Mouse (Mus musculus) spleen, adult 2 months (tissue): ENCODE data around the gene Celsr2. TPM values are rescaled to one million over a fixed set of nuclear protein-coding genes. Genes with fewer than 3 reads are reported as not detected.

Source experiments
- DNase-seq, 2 experiments: peaks; one replicate each; pipeline versions ENCODE4 v3.0.0 to v3.0.0-alpha.2; 2012 to 2021; ENCODE audit warnings: low spot score in 2 of 2, low read depth in 1 of 2
- H3K27ac ChIP-seq: fragments of 200-500 bp; 2 replicates; pipeline ENCODE4 v1.5.1; 2012; ENCODE audit warnings: low read length, inconsistent platforms; ENCODE audit not compliant: insufficient read depth
- H3K27me3 ChIP-seq: fragments of 200-500 bp; 2 replicates; pipeline ENCODE4 v1.6.1; 2012; ENCODE audit warnings: mild to moderate bottlenecking, moderate library complexity, low read length, inconsistent platforms; ENCODE audit not compliant: control insufficient read depth, insufficient read depth
- H3K36me3 ChIP-seq: fragments of 200-500 bp; 2 replicates; pipeline ENCODE4 v1.6.1; 2012; ENCODE audit warnings: mild to moderate bottlenecking, low read length, inconsistent platforms; ENCODE audit not compliant: control insufficient read depth, insufficient read depth
- H3K4me1 ChIP-seq: fragments of 200-500 bp; 2 replicates; pipeline ENCODE4 v1.6.1; 2011; ENCODE audit warnings: inconsistent platforms; ENCODE audit not compliant: control insufficient read depth, insufficient read depth, insufficient read length
- H3K4me3 ChIP-seq: fragments of 200-500 bp; 2 replicates; pipeline ENCODE4 v1.5.1; 2011; ENCODE audit warnings: mild to moderate bottlenecking, inconsistent platforms; ENCODE audit not compliant: insufficient read depth, insufficient read length; ENCODE audit errors: extremely low read depth
- CTCF ChIP-seq: fragments of 200-500 bp; IDR thresholded peaks from 2 replicates; pipeline ENCODE4 v1.5.1; 2011; ENCODE audit warnings: mild to moderate bottlenecking, inconsistent platforms; ENCODE audit not compliant: insufficient read depth, insufficient read length, insufficient replicate concordance; ENCODE audit errors: extremely low read depth
- POLR2A ChIP-seq: fragments of 200-500 bp; IDR thresholded peaks from 2 replicates; pipeline ENCODE4 v1.6.1; 2011; ENCODE audit warnings: low read depth, low read length, inconsistent platforms
- WGBS: fragments of 180-500 bp; shearing (Covaris S2); methylation state at CpG from one replicate; pipeline ENCODE4 v1.1.7; 2018; 5-methylcytosine and 5-hydroxymethylcytosine counted together
- polyA plus RNA-seq: library from polyadenylated mRNA; depleted of rRNA; stranded (reverse); fragments of >200 nt; gene quantifications from 2 replicates; pipeline ENCODE4 v1.2.3, GENCODE M21; 2012

The Celsr2 gene
- polyA plus RNA-seq, 1 experiment = 2.6 TPM

DNA sequence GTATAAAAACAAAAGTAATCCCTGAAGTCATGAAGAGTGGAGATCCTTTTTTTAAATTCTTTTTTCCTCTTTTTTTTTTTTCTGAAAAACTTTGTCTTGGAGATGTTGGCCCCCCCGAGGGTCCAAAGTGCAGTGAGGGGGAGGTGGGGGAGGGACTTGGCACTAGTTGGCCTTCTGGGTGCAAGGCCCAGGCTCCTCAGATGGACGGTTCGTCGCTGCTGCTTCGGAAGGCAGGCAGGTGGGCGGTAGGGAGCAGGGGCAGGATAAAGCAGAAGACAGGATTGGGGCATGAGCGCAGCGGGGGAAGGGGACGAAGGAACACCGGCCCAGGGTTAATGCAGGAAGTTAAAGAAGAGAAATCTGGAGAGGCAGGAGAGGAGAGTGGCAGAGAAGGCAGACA lies 23.1 kb downstream of the Celsr2 start:
- Histone ChIP-seq H3K4me3 (no peak overlapping the region), H3K27ac (no peak overlapping the region), H3K4me1 (no peaks in the 10 kb centered on the region), H3K27me3 (no peaks in the 10 kb centered on the region), H3K36me3 (no peaks in the 10 kb centered on the region)
- 69% methylated on average over 10 of the region's 10 CpGs for WGBS
- no peak for DNase-seq
- TF ChIP-seq CTCF (no peak), POLR2A (no peak)

DNA sequence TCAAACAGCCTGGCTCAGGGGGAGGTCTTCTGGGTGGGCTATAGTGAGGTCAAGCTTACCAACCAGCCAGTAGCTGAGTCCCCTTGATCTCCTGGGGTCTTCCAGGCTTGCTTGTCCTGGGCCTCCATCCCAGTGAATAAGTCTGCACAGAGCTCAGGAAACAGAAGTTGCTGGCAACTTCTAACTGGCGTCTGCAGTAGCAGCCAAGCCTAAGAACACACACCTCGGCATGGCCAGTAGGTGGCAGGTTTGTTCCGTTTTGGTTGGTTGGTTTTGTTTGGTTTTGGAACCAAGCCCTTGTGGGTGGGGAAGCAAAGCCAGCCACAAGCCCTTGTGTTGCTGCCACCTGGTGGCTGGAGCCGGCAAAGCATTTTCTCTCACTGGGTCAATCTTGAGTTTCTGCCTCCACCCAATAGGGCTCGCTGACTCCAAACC lies 26.2 kb downstream of the Celsr2 start:
- Histone ChIP-seq H3K27me3 (no peaks in the 10 kb centered on the region), H3K4me3 (no peak overlapping the region), H3K4me1 (no peaks in the 10 kb centered on the region), H3K27ac (no peak overlapping the region), H3K36me3 (no peaks in the 10 kb centered on the region)
- WGBS = 0% methylated on average over 5 of the region's 5 CpGs
- peak; percentile 91 to 92 for DNase-seq
- TF ChIP-seq POLR2A (no peak), CTCF (peak; percentile 98)

DNA sequence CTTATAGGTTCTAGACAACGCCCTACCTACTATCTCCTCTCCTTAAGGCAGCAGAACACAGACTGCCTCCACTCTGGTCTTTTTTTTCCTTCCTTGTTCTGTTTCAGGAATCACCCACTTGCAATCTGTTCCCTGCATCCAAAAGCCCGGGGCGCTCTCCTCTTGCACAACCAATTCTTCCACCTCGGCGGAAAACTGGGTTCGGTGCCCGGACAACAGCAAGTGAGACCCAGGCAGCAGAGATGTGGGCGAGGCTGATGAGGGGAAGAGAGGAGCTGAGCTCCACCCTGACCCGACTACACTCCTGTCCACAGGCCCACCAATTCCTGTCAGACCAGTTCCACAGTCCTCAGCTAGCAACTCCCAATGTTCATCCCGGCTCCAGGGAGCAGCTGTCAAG lies 29.2 kb downstream of the Celsr2 start:
- peaks cover 6% of the 10 kb centered on the region; the same call in 1 of the 2 replicates for H3K4me1 ChIP-seq
- no peak for DNase-seq
- TF ChIP-seq CTCF = no peak
- no peak for TF ChIP-seq POLR2A
- H3K27me3 ChIP-seq = no peaks in the 10 kb centered on the region
- no peak overlapping the region for H3K27ac ChIP-seq
- WGBS = 97% methylated on average over 10 of the region's 10 CpGs
- no peak overlapping the region for H3K4me3 ChIP-seq
- no peaks in the 10 kb centered on the region for H3K36me3 ChIP-seq

DNA sequence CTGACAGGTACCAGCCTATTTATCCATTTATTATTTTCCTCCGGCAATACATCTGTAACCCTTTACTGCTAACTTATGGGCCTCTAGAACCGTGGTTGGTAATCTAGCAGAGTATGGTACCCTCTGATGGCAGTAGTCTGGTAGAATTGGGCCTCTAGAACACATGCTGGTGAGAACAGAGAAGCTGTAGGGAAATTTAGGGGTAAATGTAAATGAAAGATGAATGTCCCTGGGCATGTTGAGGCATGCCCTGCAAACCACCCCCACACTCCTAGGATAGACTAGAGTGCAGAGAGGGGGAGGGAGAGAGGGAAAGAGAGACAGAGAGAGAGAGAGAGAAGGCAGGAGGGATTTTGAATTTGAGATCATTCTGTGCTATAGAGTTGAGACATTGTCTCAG lies 30.9 kb downstream of the Celsr2 start:
- DNase-seq = no peak
- TF ChIP-seq CTCF (no peak), POLR2A (no peak)
- Histone ChIP-seq H3K4me3 (no peak overlapping the region), H3K36me3 (no peaks in the 10 kb centered on the region), H3K4me1 (peaks cover 6% of the 10 kb centered on the region; the same call in 1 of the 2 replicates), H3K27ac (no peak overlapping the region), H3K27me3 (no peaks in the 10 kb centered on the region)
- WGBS = 80% methylated on average over 2 of the region's 2 CpGs

DNA sequence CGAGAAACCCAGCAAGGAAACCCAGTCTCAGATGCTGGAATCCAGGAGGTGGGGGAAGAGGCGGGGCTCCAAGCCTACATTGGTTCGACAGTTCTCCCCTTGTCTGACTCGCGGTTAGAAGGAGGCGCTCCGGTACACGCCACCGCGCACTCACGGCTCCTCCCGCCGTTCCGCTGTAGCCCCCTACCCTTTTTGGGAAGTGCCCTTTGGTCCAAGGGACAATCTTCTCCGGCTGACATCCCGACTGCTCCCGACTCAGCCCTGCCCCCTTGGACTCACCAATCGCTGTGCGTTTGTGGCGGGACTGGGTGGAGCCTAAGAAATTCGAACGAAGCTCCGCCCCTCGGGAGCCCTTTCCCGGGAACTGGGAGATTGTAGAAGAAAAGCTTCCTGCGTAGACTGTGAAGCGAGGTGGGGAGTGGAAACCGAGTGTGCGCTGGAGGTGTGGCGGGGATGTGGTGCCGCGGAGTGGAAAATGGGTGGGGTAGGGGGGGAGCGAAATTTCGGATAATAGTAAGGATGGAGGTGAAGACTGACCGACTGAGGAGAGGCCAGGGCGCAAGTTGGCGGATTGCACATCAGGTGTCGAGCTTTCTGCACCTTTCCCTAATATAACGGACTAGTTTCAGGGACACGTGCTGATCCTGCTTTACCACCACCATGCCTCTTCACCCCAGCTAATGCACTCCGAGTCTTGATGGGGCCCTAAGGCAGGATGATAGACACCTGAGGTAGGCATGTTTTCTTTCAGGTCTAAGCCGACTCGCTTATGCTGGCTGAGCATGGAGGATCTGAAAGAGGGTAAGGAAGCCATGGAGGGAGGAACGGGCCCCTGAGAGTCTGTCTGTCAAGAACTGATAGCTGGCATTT lies 31.6 kb downstream of the Celsr2 start, which contains the start of gene Psrc1:
Gene Psrc1 (plus strand): TSS at position 355 of the 870 bp plus-strand sequence.
- peaks cover 6% of the 10 kb centered on the region; the same call in 1 of the 2 replicates for H3K4me1 ChIP-seq
- WGBS = 3% methylated on average over 44 of the region's 44 CpGs
- peak within 1 kb of the TSS; percentile 98 for H3K4me3 ChIP-seq
- TF ChIP-seq CTCF (no peak), POLR2A (no peak)
- no peaks in the 10 kb centered on the region for H3K27me3 ChIP-seq
- H3K36me3 ChIP-seq = no peaks in the 10 kb centered on the region
- peak in 1 of 2 experiments; percentile 67 for DNase-seq
- H3K27ac ChIP-seq = no peak within 1 kb of the TSS

DNA sequence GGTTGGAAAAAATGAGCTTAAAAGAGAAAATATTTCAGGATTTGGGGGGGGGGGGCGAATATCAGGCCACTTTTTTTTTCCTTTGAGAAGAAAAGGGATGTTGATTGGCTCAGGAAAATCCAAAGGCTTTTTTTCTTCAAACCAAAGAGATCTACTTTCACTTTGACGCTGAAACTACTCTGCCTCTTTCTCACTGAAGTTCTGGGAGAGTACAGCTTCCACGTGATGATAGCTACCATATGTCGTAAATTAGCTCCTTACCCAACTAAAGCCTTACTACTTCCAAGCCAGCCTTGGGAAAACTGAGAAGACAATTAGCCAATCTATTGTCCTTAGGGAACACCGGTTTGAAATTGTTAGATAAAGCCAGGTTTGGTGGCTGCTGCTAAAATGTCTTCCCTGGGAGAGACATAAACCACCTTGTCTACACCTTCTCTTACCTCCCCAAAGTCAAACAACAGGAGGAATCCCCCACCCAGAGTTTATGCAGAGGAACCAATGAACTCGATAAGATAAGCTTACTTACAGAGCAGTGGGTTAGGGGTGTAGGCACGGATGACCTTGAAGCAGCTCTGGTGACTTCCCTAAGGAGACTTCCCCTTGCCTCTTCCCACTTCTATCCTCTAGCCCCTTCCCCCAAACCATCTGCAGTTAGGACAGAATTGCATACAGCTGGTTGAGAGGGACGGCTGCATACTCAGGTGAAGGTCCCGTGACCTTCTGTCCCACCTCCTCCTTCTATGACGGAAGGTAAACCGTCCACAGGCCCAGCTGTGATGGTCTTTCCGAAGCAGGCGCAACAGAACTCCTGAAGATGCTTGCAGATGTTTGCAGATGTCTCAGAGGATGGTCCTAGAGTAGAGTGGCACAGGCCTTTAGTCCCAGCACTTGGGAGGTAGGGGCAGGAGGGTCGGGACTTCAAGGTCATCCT lies 33.1 kb downstream of the Celsr2 start:
- H3K4me3 ChIP-seq = no peak overlapping the region
- no peak overlapping the region for H3K27ac ChIP-seq
- 55% methylated on average over 14 of the region's 14 CpGs for WGBS
- no peak for DNase-seq
- peaks cover 6% of the 10 kb centered on the region; the same call in 1 of the 2 replicates for H3K4me1 ChIP-seq
- no peaks in the 10 kb centered on the region for H3K27me3 ChIP-seq
- H3K36me3 ChIP-seq = no peaks in the 10 kb centered on the region
- no peak for TF ChIP-seq POLR2A
- no peak for TF ChIP-seq CTCF

DNA sequence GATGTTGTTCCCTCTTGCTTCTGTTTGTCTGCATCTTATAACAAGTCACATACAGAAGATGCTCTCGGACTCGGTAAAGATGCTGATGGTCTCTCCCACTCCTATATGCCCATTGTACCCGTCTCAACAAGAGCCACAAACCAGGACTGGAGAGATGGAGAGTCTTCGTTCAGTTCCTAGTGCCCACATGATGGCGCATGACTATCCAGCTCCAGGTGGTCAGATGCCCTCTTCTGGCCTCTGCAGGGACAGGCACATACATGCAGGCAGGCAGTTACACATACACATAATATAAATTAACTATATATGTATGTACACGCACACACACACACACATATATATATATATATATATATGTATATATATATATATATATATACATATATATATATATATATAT lies 34.7 kb downstream of the Celsr2 start:
- no peak overlapping the region for H3K4me3 ChIP-seq
- no peak overlapping the region for H3K27ac ChIP-seq
- peaks cover 6% of the 10 kb centered on the region; the same call in 1 of the 2 replicates for H3K4me1 ChIP-seq
- TF ChIP-seq POLR2A (no peak), CTCF (peak; percentile 31; the same call in 1 of the 2 replicates)
- H3K27me3 ChIP-seq = no peaks in the 10 kb centered on the region
- no peaks in the 10 kb centered on the region for H3K36me3 ChIP-seq
- no peak for DNase-seq
- 84% methylated on average over 6 of the region's 6 CpGs for WGBS
